Mouse (Mus musculus) adrenal gland, postnatal 0 days (tissue): ENCODE data around the gene Doc2g. TPM values are rescaled to one million over a fixed set of nuclear protein-coding genes. Genes with fewer than 3 reads are reported as not detected.

Experiments
- polyA plus RNA-seq: library from polyadenylated mRNA; unstranded; fragments of >200 nt; fragmentation: Nextera tagmentation; extraction: Ambion mirVana; gene quantifications from 2 replicates; pipeline ENCODE4 v1.2.1, GENCODE M21; 2015

Doc2g gene
- 1.3 and 1.9 TPM in 2 replicates for polyA plus RNA-seq

GRCm38 (mm10) chr19:4003112-4003511 is at the start of gene Doc2g:
TSS of gene Doc2g (plus strand) at chr19:4003313.

GRCm38 (mm10) chr19:3958470-3958869 is 44.6 kb upstream of the Doc2g start, which contains the start of gene Aldh3b3:
TSS of gene Aldh3b3 (plus strand) at chr19:3958645.

GRCm38 (mm10) chr19:3972229-3972628 is 30.9 kb upstream of the Doc2g start, which contains the start of gene Aldh3b2:
TSS of gene Aldh3b2 (plus strand) at chr19:3972328.

GRCm38 (mm10) chr19:3986334-3986733 is 16.8 kb upstream of the Doc2g start, which contains the start of gene Acy3:
TSS of gene Acy3 (plus strand) at chr19:3986570.

GRCm38 (mm10) chr19:3992416-3992815 is 10.7 kb upstream of the Doc2g start, which contains the start of gene Tbx10:
TSS of gene Tbx10 (plus strand) at chr19:3992752.

GRCm38 (mm10) chr19:4000119-4000900 is 2.8 kb upstream of the Doc2g start, which contains the start of the genes Nudt8 and Gm49405:
TSS of gene Nudt8 (plus strand) at chr19:4000580.
TSS of gene Gm49405 (plus strand) at chr19:4000626.

GRCm38 (mm10) chr19:4012432-4013022 is 9.4 kb downstream of the Doc2g start, which contains the start of gene Ndufv1:
TSS of gene Ndufv1 (minus strand) at chr19:4012806.

GRCm38 (mm10) chr19:4037788-4038232 is 34.7 kb downstream of the Doc2g start, which contains the start of gene Gstp1:
TSS of gene Gstp1 (minus strand) at chr19:4037985.

GRCm38 (mm10) chr19:4045966-4046865 is 43.1 kb downstream of the Doc2g start, which contains the start of gene Gstp2:
TSS of gene Gstp2 (minus strand) at chr19:4046023.

Other genes with a start within 250 kb of the Doc2g start
- gene Kmt5b, start 235.9 kb upstream of the Doc2g start, polyA plus RNA-seq = 15.8 and 22.3 TPM in 2 replicates
- 22.5 and 45.6 TPM in 2 replicates for gene Chka, start 151.5 kb upstream of the Doc2g start, polyA plus RNA-seq
- gene Tcirg1, start 96.2 kb upstream of the Doc2g start, polyA plus RNA-seq = 25.1 and 40.7 TPM in 2 replicates
- 485 and 531 TPM in 2 replicates for gene Ndufs8, start 90.5 kb upstream of the Doc2g start, polyA plus RNA-seq
- 81.3 and 172 TPM in 2 replicates for gene Aldh3b1, start 73.5 kb upstream of the Doc2g start, polyA plus RNA-seq
- gene Unc93b1, start 68.1 kb upstream of the Doc2g start, polyA plus RNA-seq = 35.9 and 57.3 TPM in 2 replicates
- 0.09 TPM in 1 of 2 replicates, not detected in the other for gene Aldh3b3, start 44.7 kb upstream of the Doc2g start, polyA plus RNA-seq
- gene Aldh3b2, start 31.0 kb upstream of the Doc2g start, polyA plus RNA-seq = 0.28 and 0.51 TPM in 2 replicates
- gene Acy3, start 16.7 kb upstream of the Doc2g start, polyA plus RNA-seq = 19.0 and 38.9 TPM in 2 replicates
- not detected in 2 replicates for gene Tbx10, start 10.6 kb upstream of the Doc2g start, polyA plus RNA-seq
- 47.5 and 51.7 TPM in 2 replicates for gene Nudt8, start 2.7 kb upstream of the Doc2g start, polyA plus RNA-seq
- gene Gm49405, start 2.7 kb upstream of the Doc2g start, polyA plus RNA-seq = 0.63 and 1.1 TPM in 2 replicates
- 157 and 202 TPM in 2 replicates for gene Ndufv1, start 9.5 kb downstream of the Doc2g start, polyA plus RNA-seq
- gene Gstp1, start 34.7 kb downstream of the Doc2g start, polyA plus RNA-seq = 407 and 489 TPM in 2 replicates
- gene Gstp2, start 42.7 kb downstream of the Doc2g start, polyA plus RNA-seq = 6.0 and 9.7 TPM in 2 replicates
- gene Gstp3, start 56.3 kb downstream of the Doc2g start, polyA plus RNA-seq = 3.0 and 3.5 TPM in 2 replicates
- not detected in 2 replicates for gene Cabp2, start 78.3 kb downstream of the Doc2g start, polyA plus RNA-seq
- 66.6 and 102 TPM in 2 replicates for gene Cdk2ap2, start 93.9 kb downstream of the Doc2g start, polyA plus RNA-seq
- 12.9 and 14.0 TPM in 2 replicates for gene Pitpnm1, start 96.7 kb downstream of the Doc2g start, polyA plus RNA-seq
- gene Aip, start 122.5 kb downstream of the Doc2g start, polyA plus RNA-seq = 78.0 and 102 TPM in 2 replicates
- not detected in 2 replicates for gene Gpr152, start 136.5 kb downstream of the Doc2g start, polyA plus RNA-seq
- 0.03 and 0.06 TPM in 2 replicates for gene Cabp4, start 140.7 kb downstream of the Doc2g start, polyA plus RNA-seq
- gene Coro1b, start 145.3 kb downstream of the Doc2g start, polyA plus RNA-seq = 169 and 210 TPM in 2 replicates
- gene Ptprcap, start 150.3 kb downstream of the Doc2g start, polyA plus RNA-seq = 2.5 and 4.9 TPM in 2 replicates
- 30.3 and 45.3 TPM in 2 replicates for gene Rps6kb2, start 160.0 kb downstream of the Doc2g start, polyA plus RNA-seq
- 3.3 and 4.0 TPM in 2 replicates for gene Carns1, start 172.2 kb downstream of the Doc2g start, polyA plus RNA-seq
- 3.2 and 4.0 TPM in 2 replicates for gene Tbc1d10c, start 188.0 kb downstream of the Doc2g start, polyA plus RNA-seq
- 713 and 730 TPM in 2 replicates for gene Ppp1ca, start 188.8 kb downstream of the Doc2g start, polyA plus RNA-seq
- gene Rad9a, start 198.3 kb downstream of the Doc2g start, polyA plus RNA-seq = 11.1 and 14.0 TPM in 2 replicates
- 3.1 and 4.0 TPM in 2 replicates for gene Clcf1, start 210.9 kb downstream of the Doc2g start, polyA plus RNA-seq
- gene AC109138.7, start 211.0 kb downstream of the Doc2g start, polyA plus RNA-seq = not detected in 2 replicates
- 63.7 and 66.1 TPM in 2 replicates for gene Pold4, start 228.6 kb downstream of the Doc2g start, polyA plus RNA-seq